Mouse (Mus musculus): ENCODE measurements around the gene Phf20.
"Not testable (repeated sequence)": the region's sequence is repeated elsewhere in the genome, so short reads cannot be mapped to it uniquely, and the experiment has no call there.

- TF ChIP-seq CTCF (IDR thresholded peaks at IDR 0.05; ENCODE audit: control insufficient read depth, insufficient read depth, insufficient replicate concordance, low read depth, low read length); POLR2A (IDR thresholded peaks at IDR 0.05; ENCODE audit: control insufficient read depth, low read depth, low read length): not testable (repeated sequence)
These were observed 7.0 kb upstream of the Phf20 start for GRCm38 (mm10) chr2:156189241-156189640.

Data from testis, adult 2 months (tissue).